Mouse (Mus musculus) liver, adult 2 months (tissue): ENCODE data around the gene Axdnd1. TPM values are rescaled to one million over a fixed set of nuclear protein-coding genes. Genes with fewer than 3 reads are reported as not detected.

Source experiments
- DNase-seq: peaks from one replicate; pipeline ENCODE4 v3.0.0-alpha.2; 2011; ENCODE audit warnings: low read depth, low spot score; ENCODE audit errors: extremely low read depth
- H3K27ac ChIP-seq: fragments of 200-500 bp; replicated peaks from 2 replicates; pipeline ENCODE4 v1.5.1; 2012; ENCODE audit warnings: low read depth, mild to moderate bottlenecking, control low read depth, inconsistent platforms, low read length; ENCODE audit not compliant: insufficient read depth
- H3K27me3 ChIP-seq: fragments of 200-500 bp; 2 replicates; pipeline ENCODE4 v1.6.1; 2012; ENCODE audit warnings: mild to moderate bottlenecking, moderate library complexity, low read length, inconsistent platforms; ENCODE audit not compliant: control insufficient read depth, insufficient read depth
- H3K36me3 ChIP-seq: fragments of 200-500 bp; 2 replicates; pipeline ENCODE4 v1.6.1; 2012; ENCODE audit warnings: low read length, inconsistent platforms; ENCODE audit not compliant: control insufficient read depth, insufficient read depth
- H3K4me1 ChIP-seq: fragments of 200-500 bp; 2 replicates; pipeline ENCODE4 v1.6.1; 2011; ENCODE audit warnings: low read length; ENCODE audit not compliant: control insufficient read depth, insufficient read depth
- H3K4me3 ChIP-seq: fragments of 200-500 bp; 2 replicates; pipeline ENCODE4 v1.5.1; 2011; ENCODE audit warnings: low read depth, mild to moderate bottlenecking, control low read depth, low read length, moderate library complexity; ENCODE audit not compliant: insufficient read depth
- H3K79me2 ChIP-seq: fragments of 200-500 bp; 2 replicates; pipeline ENCODE4 v1.6.1; 2012; ENCODE audit warnings: inconsistent platforms, mild to moderate bottlenecking, low read length, moderate library complexity; ENCODE audit not compliant: control insufficient read depth, insufficient read depth
- H3K9ac ChIP-seq: fragments of 200-500 bp; 2 replicates; pipeline ENCODE4 v1.6.1; 2012; ENCODE audit warnings: low read depth, mild to moderate bottlenecking, control low read depth, inconsistent platforms, low read length
- CTCF ChIP-seq: fragments of 200-500 bp; IDR thresholded peaks from 2 replicates; pipeline ENCODE4 v1.5.1; 2011; ENCODE audit warnings: low read depth, low read length, control low read depth
- POLR2A ChIP-seq: fragments of 200-500 bp; IDR thresholded peaks from 2 replicates; pipeline ENCODE4 v1.6.1; 2011; ENCODE audit warnings: low read length, control low read depth; ENCODE audit not compliant: insufficient read depth; ENCODE audit errors: extremely low read depth
- WGBS: fragments of 180-500 bp; shearing (Covaris S2); methylation state at CpG from one replicate; pipeline ENCODE4 v1.1.7; 2018; 5-methylcytosine and 5-hydroxymethylcytosine counted together
- polyA plus RNA-seq: library from polyadenylated mRNA; depleted of rRNA; stranded (reverse); fragments of >200 nt; gene quantifications from 2 replicates; pipeline ENCODE4 v1.2.3, GENCODE M21; 2012
- total RNA-seq: library from RNA; depleted of rRNA; stranded (reverse); fragments of >200 nt; gene quantifications from 2 replicates; pipeline ENCODE4 v1.2.3, GENCODE M21; 2014

Gene Axdnd1
- total and polyA plus RNA-seq, 2 experiments, result not detected

DNA sequence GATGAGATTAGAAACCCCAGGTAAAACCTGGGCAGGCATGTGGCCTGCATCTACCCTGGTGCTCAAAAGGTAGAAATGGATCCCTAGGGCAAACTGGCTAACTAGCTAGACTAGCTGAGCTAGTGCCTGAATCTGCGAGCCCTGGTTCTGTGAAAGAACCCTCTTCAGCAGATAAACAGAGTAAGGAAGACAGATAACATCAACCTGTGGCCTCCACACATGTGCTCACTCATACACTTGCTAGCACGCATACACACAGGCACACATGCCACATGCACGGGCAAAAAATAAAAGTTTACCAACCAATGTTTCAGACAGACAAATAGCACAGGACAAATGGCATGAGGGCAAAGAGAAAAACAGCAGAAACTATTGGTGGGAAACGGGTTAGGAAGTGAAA is 70.5 kb downstream of the Axdnd1 start:
- Histone ChIP-seq H3K4me3 (no peak overlapping the region), H3K27ac (no peak overlapping the region), H3K36me3 (no peaks in the 10 kb centered on the region), H3K79me2 (no peaks in the 10 kb centered on the region), H3K4me1 (peaks cover 4% of the 10 kb centered on the region; the same call in 1 of the 2 replicates), H3K9ac (no peak overlapping the region), H3K27me3 (no peaks in the 10 kb centered on the region)
- TF ChIP-seq CTCF (no peak), POLR2A (no peak)
- DNase-seq, result no peak
- 91% methylated on average over 4 of the region's 4 CpGs for WGBS

DNA sequence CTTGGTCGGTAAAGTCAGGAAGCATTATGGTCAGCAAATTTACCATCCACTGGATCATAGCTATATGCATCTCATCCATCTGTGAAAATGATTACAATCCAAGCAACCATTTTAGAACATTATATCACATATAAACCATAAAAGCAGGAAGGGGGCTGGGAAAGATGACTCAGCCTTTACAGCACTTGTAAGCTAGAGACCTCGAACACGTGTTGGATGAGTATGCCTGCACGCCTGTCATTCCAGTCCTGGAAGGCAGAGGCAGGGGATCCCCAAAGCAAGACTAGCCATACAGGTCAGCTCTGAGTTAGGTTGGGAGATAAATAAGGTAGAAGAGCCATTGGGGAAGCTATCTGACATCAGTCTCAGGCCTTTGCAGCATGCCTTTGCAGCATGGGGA is 71.9 kb downstream of the Axdnd1 start:
- Histone ChIP-seq H3K4me1 (peaks cover 4% of the 10 kb centered on the region; the same call in 1 of the 2 replicates), H3K36me3 (no peaks in the 10 kb centered on the region), H3K27me3 (no peaks in the 10 kb centered on the region), H3K4me3 (no peak overlapping the region), H3K9ac (no peak overlapping the region), H3K27ac (no peak overlapping the region), H3K79me2 (no peaks in the 10 kb centered on the region)
- TF ChIP-seq POLR2A, result no peak
- no peak for TF ChIP-seq CTCF
- no peak for DNase-seq
- WGBS, result 82% methylated on average over 4 of the region's 4 CpGs

DNA sequence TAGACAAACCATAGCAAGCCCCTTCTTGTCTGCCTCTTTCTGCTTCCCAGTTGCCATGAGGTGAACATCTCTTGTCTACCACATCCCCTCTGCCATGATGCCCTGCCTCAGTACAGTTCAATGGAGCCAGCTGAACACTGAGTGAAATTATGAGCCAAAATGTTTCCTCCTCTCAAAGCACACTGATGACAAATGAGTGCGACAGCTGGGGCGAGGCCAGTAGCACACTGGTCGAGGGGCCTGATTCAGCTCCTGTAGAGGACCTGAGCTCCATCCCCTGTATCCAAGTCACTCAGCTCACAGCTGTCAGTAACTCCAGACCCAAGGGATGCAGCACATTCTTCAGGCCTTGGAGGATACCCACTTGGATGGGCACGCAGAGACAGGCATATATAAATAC is 75.3 kb downstream of the Axdnd1 start:
- Histone ChIP-seq H3K4me1 (no peaks in the 10 kb centered on the region), H3K36me3 (no peaks in the 10 kb centered on the region), H3K27ac (no peak overlapping the region), H3K9ac (no peak overlapping the region), H3K79me2 (no peaks in the 10 kb centered on the region), H3K27me3 (no peaks in the 10 kb centered on the region), H3K4me3 (no peak overlapping the region)
- TF ChIP-seq POLR2A, result no peak
- no peak for TF ChIP-seq CTCF
- DNase-seq, result no peak
- WGBS, result 93% methylated on average over 4 of the region's 4 CpGs

DNA sequence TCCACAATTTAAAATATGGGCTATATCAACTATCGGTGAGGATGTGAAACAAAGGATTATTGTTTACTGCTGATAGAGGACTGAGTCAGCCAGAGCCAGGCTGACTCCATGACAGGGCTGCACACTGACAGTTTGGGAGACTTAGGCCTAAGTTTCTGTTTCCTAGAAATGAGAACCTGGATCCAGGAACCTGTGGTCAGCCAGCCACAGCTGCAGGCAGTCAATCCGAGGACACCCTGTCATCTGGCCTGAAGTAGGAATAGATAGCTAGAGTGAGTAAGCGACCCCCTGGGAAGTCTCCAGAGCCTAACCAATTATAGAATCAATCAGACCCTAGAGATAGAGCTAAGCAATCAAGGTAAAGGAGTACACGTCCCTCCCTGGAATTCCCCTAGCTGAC is 76.5 kb downstream of the Axdnd1 start:
- no peak for DNase-seq
- no peak overlapping the region for H3K27ac ChIP-seq
- H3K79me2 ChIP-seq, result no peaks in the 10 kb centered on the region
- no peaks in the 10 kb centered on the region for H3K36me3 ChIP-seq
- no peaks in the 10 kb centered on the region for H3K27me3 ChIP-seq
- H3K9ac ChIP-seq, result no peak overlapping the region
- TF ChIP-seq CTCF, result no peak
- no peak for TF ChIP-seq POLR2A
- WGBS, result 85% methylated on average over 4 of the region's 4 CpGs
- H3K4me1 ChIP-seq, result no peaks in the 10 kb centered on the region
- H3K4me3 ChIP-seq, result no peak overlapping the region

DNA sequence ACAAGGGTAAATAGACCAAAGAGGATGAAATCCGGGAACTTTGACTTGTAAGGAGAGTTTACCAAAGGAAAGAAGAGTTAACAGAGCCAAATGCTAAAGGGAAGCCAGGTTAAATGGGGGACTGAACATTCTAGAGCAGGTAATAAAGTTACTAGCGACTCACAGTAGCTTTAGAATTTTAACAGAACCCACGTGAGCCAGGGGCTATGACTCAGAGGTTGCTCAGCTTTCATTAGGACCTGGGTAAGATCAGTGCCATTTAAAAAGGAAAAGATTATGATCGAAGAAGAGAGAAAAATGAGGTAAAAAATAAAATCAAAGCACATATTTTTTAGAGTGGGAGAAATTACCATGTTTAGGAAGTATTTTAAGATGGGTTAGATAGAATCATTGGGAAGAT is 80.1 kb downstream of the Axdnd1 start:
- Histone ChIP-seq H3K27me3 (no peaks in the 10 kb centered on the region), H3K27ac (no peak overlapping the region), H3K36me3 (no peaks in the 10 kb centered on the region), H3K4me1 (no peaks in the 10 kb centered on the region), H3K79me2 (no peaks in the 10 kb centered on the region), H3K4me3 (no peak overlapping the region), H3K9ac (no peak overlapping the region)
- TF ChIP-seq POLR2A, result no peak
- TF ChIP-seq CTCF, result no peak
- WGBS, result 71% methylated on average over 4 of the region's 4 CpGs
- DNase-seq, result no peak

DNA sequence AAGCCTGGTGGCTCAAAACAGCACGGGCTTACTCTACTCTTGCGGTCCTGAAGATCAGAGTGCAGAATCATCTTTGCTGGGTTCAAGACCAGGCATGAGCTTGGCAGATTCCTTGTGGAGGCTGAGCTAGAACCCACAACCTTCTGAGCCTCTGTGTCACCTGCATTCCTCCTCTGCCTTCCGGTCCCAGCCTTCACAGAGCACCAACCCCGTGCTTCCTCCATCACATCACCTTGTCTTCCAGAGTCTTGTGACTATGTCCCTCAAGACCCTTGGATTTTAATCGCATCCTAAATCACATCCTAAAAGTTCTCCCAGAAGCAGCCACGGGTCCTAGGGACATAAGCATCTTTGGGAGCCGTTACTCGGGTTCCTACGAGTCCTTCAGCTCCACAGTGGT is 97.8 kb downstream of the Axdnd1 start:
- no peaks in the 10 kb centered on the region for H3K36me3 ChIP-seq
- H3K4me3 ChIP-seq, result no peak overlapping the region
- WGBS, result 88% methylated on average over 9 of the region's 9 CpGs
- no peak for DNase-seq
- no peak overlapping the region for H3K27ac ChIP-seq
- H3K27me3 ChIP-seq, result no peaks in the 10 kb centered on the region
- no peaks in the 10 kb centered on the region for H3K4me1 ChIP-seq
- H3K79me2 ChIP-seq, result no peaks in the 10 kb centered on the region
- TF ChIP-seq CTCF (no peak), POLR2A (no peak)
- no peak overlapping the region for H3K9ac ChIP-seq
